Mouse (Mus musculus) midbrain, embryonic 11.5 days (tissue): ENCODE data around the gene Dhx35. TPM values are rescaled to one million over a fixed set of nuclear protein-coding genes. Genes with fewer than 3 reads are reported as not detected.

Experiments
- ATAC-seq: fragments of 200-750 bp; cut with Nextera tagmentation; 2 replicates; pipeline ENCODE4 v1.8.0; 2017; ENCODE audit warnings: moderate TSS enrichment, moderate library complexity; ENCODE audit not compliant: low FRiP score
- DNase-seq: peaks from one replicate; pipeline ENCODE4 v3.0.0; 2015; ENCODE audit warnings: low spot score; ENCODE audit errors: missing footprints
- H3K27ac ChIP-seq: fragments of 300-500 bp; sonication (generic); 2 replicates; pipeline ENCODE4 v1.5.1; 2014; ENCODE audit warnings: low read depth, low read length
- H3K27me3 ChIP-seq: fragments of 300-500 bp; sonication (generic); 2 replicates; pipeline ENCODE4 v1.6.1; 2014; ENCODE audit warnings: mild to moderate bottlenecking, low read length, moderate library complexity, mixed read lengths; ENCODE audit not compliant: control insufficient read depth, insufficient read depth
- H3K36me3 ChIP-seq: fragments of 300-500 bp; sonication (generic); 2 replicates; pipeline ENCODE4 v1.6.1; 2014; ENCODE audit warnings: mild to moderate bottlenecking, low read length, moderate library complexity, mixed read lengths; ENCODE audit not compliant: control insufficient read depth, insufficient read depth
- H3K4me1 ChIP-seq: fragments of 300-500 bp; sonication (generic); 2 replicates; pipeline ENCODE4 v1.6.1; 2014; ENCODE audit warnings: low read length; ENCODE audit not compliant: control insufficient read depth, insufficient read depth
- H3K4me2 ChIP-seq: fragments of 300-500 bp; sonication (generic); 2 replicates; pipeline ENCODE4 v1.6.1; 2014; ENCODE audit warnings: mild to moderate bottlenecking, moderate library complexity
- H3K4me3 ChIP-seq: fragments of 300-500 bp; sonication (generic); 2 replicates; pipeline ENCODE4 v1.5.1; 2014; ENCODE audit warnings: low read depth, low read length
- H3K9ac ChIP-seq: fragments of 300-500 bp; sonication (generic); 2 replicates; pipeline ENCODE4 v1.6.1; 2014; ENCODE audit warnings: low read length
- H3K9me3 ChIP-seq: fragments of 300-500 bp; sonication (generic); 2 replicates; pipeline ENCODE4 v1.6.1; 2016; ENCODE audit warnings: low read length; ENCODE audit not compliant: control insufficient read depth
- WGBS: fragments of 180-500 bp; shearing (Covaris S2); extraction: QIAGEN DNeasy Blood & Tissue Kit; methylation state at CpG from one replicate; pipeline ENCODE4 v1.1.7; 2014; 5-methylcytosine and 5-hydroxymethylcytosine counted together
- polyA plus RNA-seq: library from polyadenylated mRNA; unstranded; fragments of >200 nt; fragmentation: Nextera tagmentation; extraction: Ambion mirVana; gene quantifications from 2 replicates; pipeline ENCODE4 v1.2.1, GENCODE M21; 2014

Gene Dhx35
- polyA plus RNA-seq, 1 experiment from 2014 or later, result 18.3 TPM

GRCm38 (mm10) chr2:158829746-158830145 is 35.1 kb downstream of the Dhx35 start:
- Histone ChIP-seq H3K9ac (no peak overlapping the region), H3K9me3 (no peaks in the 10 kb centered on the region), H3K4me3 (no peak overlapping the region), H3K27ac (no peak overlapping the region), H3K36me3 (no peaks in the 10 kb centered on the region), H3K4me2 (no peak overlapping the region), H3K4me1 (no peaks in the 10 kb centered on the region), H3K27me3 (no peaks in the 10 kb centered on the region)
- ATAC-seq (no peak), DNase-seq (no peak)
- WGBS, result 83% methylated on average over 6 of the region's 6 CpGs

DNA sequence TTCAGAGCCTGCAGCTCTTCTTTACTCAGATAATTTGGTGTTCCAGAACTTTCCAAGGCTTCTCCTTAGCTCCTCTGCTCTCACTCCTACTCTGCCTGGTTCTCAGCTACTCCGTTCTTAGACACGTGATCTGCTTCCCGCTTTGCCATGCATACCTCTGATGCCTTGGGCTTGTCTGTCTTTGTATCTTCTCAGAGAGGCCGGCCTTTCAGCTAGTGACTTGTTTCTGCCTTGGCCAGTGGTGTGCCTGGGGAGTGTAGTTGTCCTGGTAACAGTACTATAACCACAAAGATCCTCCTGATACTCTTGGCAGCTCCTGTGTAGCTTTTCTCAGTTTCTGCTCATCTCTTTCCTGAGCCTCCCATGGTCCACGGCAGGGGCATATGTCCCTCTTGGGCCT is 38.6 kb downstream of the Dhx35 start:
- H3K27me3 ChIP-seq, result no peaks in the 10 kb centered on the region
- 0 out of 2 replicates have a peak, but pooled peaks cover 2% of the 10 kb centered on the region for H3K36me3 ChIP-seq
- DNase-seq (no peak), ATAC-seq (no peak)
- H3K4me1 ChIP-seq, result no peaks in the 10 kb centered on the region
- H3K27ac ChIP-seq, result no peak overlapping the region
- no peaks in the 10 kb centered on the region for H3K9me3 ChIP-seq
- H3K9ac ChIP-seq, result no peak overlapping the region
- H3K4me2 ChIP-seq, result no peak overlapping the region
- 74% methylated on average over 5 of the region's 5 CpGs for WGBS
- no peak overlapping the region for H3K4me3 ChIP-seq

DNA sequence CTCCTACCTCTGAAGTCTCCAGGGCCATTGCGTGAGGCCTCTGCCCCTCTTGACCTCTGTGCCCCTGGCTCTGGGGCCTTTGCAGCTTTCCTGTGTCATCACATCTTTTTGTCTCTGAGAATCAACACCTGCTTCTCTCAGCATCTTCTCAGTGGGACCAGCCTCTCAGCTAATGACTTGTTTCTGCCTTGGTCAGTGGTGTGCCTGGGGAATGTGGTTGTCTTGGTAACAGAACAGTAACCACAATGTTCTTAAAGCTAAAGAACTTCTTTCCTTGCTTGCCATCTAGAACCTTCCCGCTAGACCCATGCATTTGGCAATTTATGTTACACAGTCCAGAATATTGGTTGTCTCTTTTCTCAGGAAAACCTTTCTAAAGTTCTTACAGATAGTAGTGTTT is 39.0 kb downstream of the Dhx35 start:
- ATAC-seq (no peak), DNase-seq (no peak)
- 67% methylated on average over 2 of the region's 2 CpGs for whole genome bisulfite sequencing
- Histone ChIP-seq H3K9me3 (no peaks in the 10 kb centered on the region), H3K27ac (no peak overlapping the region), H3K4me3 (no peak overlapping the region), H3K4me1 (no peaks in the 10 kb centered on the region), H3K9ac (no peak overlapping the region), H3K27me3 (no peaks in the 10 kb centered on the region), H3K36me3 (0 out of 2 replicates have a peak, but pooled peaks cover 2% of the 10 kb centered on the region), H3K4me2 (no peak overlapping the region)

DNA sequence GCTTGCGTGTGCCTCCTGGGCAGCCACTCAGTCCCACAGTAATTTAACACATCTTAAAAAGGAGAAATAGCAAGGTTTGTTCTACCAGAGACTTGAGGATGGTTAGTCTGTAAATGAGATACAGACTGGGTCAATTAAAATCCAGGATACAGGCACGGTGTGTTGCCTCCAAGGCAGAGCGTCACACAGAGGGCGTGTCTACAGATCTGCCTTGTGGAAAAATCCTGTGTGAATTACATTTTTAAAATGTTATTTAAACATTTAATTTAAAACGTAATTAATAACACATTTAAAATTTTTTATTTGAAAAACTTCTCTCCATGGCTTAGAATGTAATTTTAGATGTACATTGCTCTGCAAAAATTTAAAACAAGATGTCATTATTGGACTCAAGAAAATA is 48.7 kb downstream of the Dhx35 start:
- peak; percentile 65 for DNase-seq
- H3K36me3 ChIP-seq, result no peaks in the 10 kb centered on the region

DNA sequence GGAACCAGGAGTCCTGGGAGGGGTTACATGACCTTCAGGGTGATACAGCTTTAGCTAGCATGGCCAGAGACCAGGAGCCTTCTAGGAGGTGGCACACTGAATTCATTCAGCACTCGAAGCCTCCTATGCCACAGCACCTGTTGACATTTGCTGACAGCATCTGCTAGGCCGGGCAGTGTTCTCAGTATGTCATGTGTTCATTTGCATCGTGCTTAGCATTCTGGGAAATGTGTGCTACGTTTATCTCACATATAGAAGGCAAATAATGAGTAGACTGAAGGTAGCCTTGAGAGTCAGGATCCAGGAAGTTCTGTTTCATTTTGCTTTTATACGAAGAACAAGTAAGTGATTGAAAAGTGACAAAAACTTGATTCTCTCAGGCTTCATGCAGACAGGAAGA is 50.4 kb downstream of the Dhx35 start:
- Histone ChIP-seq H3K9ac (no peak overlapping the region), H3K4me2 (no peak overlapping the region), H3K27ac (no peak overlapping the region), H3K4me1 (peaks cover 4% of the 10 kb centered on the region; the same call in 1 of the 2 replicates), H3K27me3 (no peaks in the 10 kb centered on the region), H3K9me3 (no peaks in the 10 kb centered on the region), H3K4me3 (no peak overlapping the region), H3K36me3 (no peaks in the 10 kb centered on the region)
- WGBS, result 85% methylated on average over 5 of the region's 5 CpGs
- ATAC-seq (no peak), DNase-seq (peak; percentile 72)

More for the DNA sequence above, 48.7 kb downstream of the Dhx35 start:
- Histone ChIP-seq H3K27ac (no peak overlapping the region), H3K4me2 (no peak overlapping the region), H3K4me3 (no peak overlapping the region), H3K27me3 (no peaks in the 10 kb centered on the region), H3K9ac (no peak overlapping the region), H3K4me1 (peaks cover 6% of the 10 kb centered on the region; the same call in 1 of the 2 replicates), H3K9me3 (no peaks in the 10 kb centered on the region)
- no peak for ATAC-seq
- 89% methylated on average over 5 of the region's 5 CpGs for WGBS

DNA sequence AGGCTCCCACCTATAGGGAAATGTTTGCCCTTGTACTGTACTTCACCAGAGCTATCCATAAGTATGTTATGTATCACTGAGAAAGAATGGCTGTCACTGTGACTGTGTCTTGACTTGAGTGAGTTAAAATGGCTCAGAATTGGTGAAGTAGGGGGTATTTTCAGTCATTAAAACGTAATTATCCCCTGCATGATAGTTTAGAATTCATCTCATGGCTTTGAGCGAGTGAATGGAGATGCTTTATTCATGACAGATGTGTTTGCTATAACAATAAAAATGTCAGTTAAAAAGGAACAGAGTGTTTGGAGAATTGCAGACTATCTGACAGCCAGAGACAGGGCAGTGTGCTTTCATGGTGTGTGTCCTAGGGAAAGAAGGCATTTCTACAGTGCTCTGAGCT is 51.6 kb downstream of the Dhx35 start:
- Histone ChIP-seq H3K9ac (no peak overlapping the region), H3K27me3 (no peaks in the 10 kb centered on the region), H3K4me2 (no peak overlapping the region), H3K4me1 (no peaks in the 10 kb centered on the region), H3K36me3 (no peaks in the 10 kb centered on the region), H3K4me3 (no peak overlapping the region), H3K27ac (no peak overlapping the region), H3K9me3 (no peaks in the 10 kb centered on the region)
- ATAC-seq (no peak), DNase-seq (peak; percentile 23)
- WGBS, result 84% methylated on average over 2 of the region's 2 CpGs

- no peak overlapping the region for H3K9ac ChIP-seq
- DNase-seq (no peak), ATAC-seq (no peak)
- H3K4me2 ChIP-seq, result no peak overlapping the region
- no peak overlapping the region for H3K27ac ChIP-seq
- 90% methylated on average over 3 of the region's 3 CpGs for WGBS
- H3K27me3 ChIP-seq, result no peaks in the 10 kb centered on the region
- H3K36me3 ChIP-seq, result no peaks in the 10 kb centered on the region
- H3K4me1 ChIP-seq, result no peaks in the 10 kb centered on the region
- H3K4me3 ChIP-seq, result no peak overlapping the region
- H3K9me3 ChIP-seq, result no peaks in the 10 kb centered on the region
Measured at GRCm38 (mm10) chr2:158847991-158848390, 53.4 kb downstream of the Dhx35 start.

- Histone ChIP-seq H3K9ac (no peak overlapping the region), H3K9me3 (no peaks in the 10 kb centered on the region), H3K27me3 (no peaks in the 10 kb centered on the region), H3K4me2 (no peak overlapping the region), H3K36me3 (no peaks in the 10 kb centered on the region), H3K4me1 (no peaks in the 10 kb centered on the region), H3K27ac (no peak overlapping the region), H3K4me3 (no peak overlapping the region)
- ATAC-seq (no peak), DNase-seq (peak; percentile 68)
- WGBS, result 70% methylated on average over 9 of the region's 9 CpGs
Measured at GRCm38 (mm10) chr2:158849416-158849815, 54.8 kb downstream of the Dhx35 start.

GRCm38 (mm10) chr2:158852579-158852978 is 58.0 kb downstream of the Dhx35 start:
- DNase-seq (peak; percentile 91), ATAC-seq (no peak)
- H3K9me3 ChIP-seq, result no peaks in the 10 kb centered on the region
- H3K4me3 ChIP-seq, result no peak overlapping the region
- H3K4me1 ChIP-seq, result no peaks in the 10 kb centered on the region
- no peak overlapping the region for H3K9ac ChIP-seq
- no peaks in the 10 kb centered on the region for H3K27me3 ChIP-seq
- H3K4me2 ChIP-seq, result no peak overlapping the region
- WGBS, result 45% methylated on average over 2 of the region's 2 CpGs
- peaks cover under 1% of the 10 kb centered on the region; the same call in 1 of the 2 replicates for H3K36me3 ChIP-seq
- H3K27ac ChIP-seq, result no peak overlapping the region
